Mouse (Mus musculus): ENCODE results near the gene 2210407C18Rik. TPM values are rescaled to one million over a fixed set of nuclear protein-coding genes. Genes with fewer than 3 reads are reported as not detected.
A peak's percentile ranks its signal among the peaks of the same experiment; 100 is the strongest.

The 2210407C18Rik gene
- polyA plus RNA-seq (2015; fragmentation: Nextera tagmentation; extraction: Ambion mirVana), result not detected in 2 replicates

- no peak within 1 kb of the TSS for H3K27ac ChIP-seq (ENCODE audit: low read length)
- no peak for ATAC-seq (replicated peaks; ENCODE audit: extremely low read depth, insufficient read depth, low FRiP score)
- no peaks in the 10 kb centered on the region for H3K9me3 ChIP-seq (replicated peaks; ENCODE audit: control insufficient read depth, low read length)
- 79% methylated on average over 4 of the region's 4 CpGs for WGBS
- no peak within 1 kb of the TSS for H3K4me2 ChIP-seq (ENCODE audit: low read depth, low read length)
- no peak within 1 kb of the TSS for H3K4me3 ChIP-seq (ENCODE audit: low read length)
- no peaks in the 10 kb centered on the region; the same call in 1 of the 2 replicates for H3K4me1 ChIP-seq (ENCODE audit: control insufficient read depth, insufficient read depth, low read length)
- H3K27me3 ChIP-seq (ENCODE audit: control insufficient read depth, insufficient read depth, low read length), result no peaks in the 10 kb centered on the region
- H3K36me3 ChIP-seq (ENCODE audit: control insufficient read depth, insufficient read depth), result no peaks in the 10 kb centered on the region
- no peak within 1 kb of the TSS for H3K9ac ChIP-seq (ENCODE audit: low read length)
These were observed at the start of gene 2210407C18Rik for GRCm38 (mm10) chr11:58615975-58616374. Gene 2210407C18Rik, minus strand, starts transcription at chr11:58616075.

DNA sequence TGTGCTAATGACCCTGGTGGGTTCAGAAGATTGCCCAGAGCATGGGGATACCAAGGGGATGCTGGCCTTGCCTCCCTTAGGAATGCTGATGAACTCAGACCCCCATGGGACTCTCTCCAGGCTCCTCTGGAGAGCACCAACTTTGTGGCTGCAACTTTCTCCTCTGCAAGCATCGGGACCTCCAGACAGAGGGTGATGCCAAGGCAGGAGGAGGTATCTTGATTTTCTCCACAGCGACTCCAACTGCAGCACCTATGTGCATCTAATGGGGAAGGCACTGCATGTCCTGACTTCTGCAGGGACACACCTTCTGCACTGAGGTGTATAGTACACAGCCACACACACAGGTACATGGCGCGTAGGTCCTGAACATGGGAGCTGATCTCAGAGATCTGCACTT is 42.7 kb upstream of the 2210407C18Rik start, which contains the start of gene Olfr322:
Gene Olfr322, plus strand, starts transcription at position 187 of the 400 bp plus-strand sequence.
- Histone ChIP-seq H3K27ac (ENCODE audit: low read length) (no peak within 1 kb of the TSS), H3K4me2 (ENCODE audit: low read depth, low read length) (no peak within 1 kb of the TSS), H3K4me3 (ENCODE audit: low read length) (no peak within 1 kb of the TSS), H3K36me3 (ENCODE audit: control insufficient read depth, insufficient read depth) (no peaks in the 10 kb centered on the region), H3K4me1 (ENCODE audit: control insufficient read depth, insufficient read depth, low read length) (no peaks in the 10 kb centered on the region), H3K27me3 (ENCODE audit: control insufficient read depth, insufficient read depth, low read length) (no peaks in the 10 kb centered on the region), H3K9ac (ENCODE audit: low read length) (no peak within 1 kb of the TSS), H3K9me3 (replicated peaks; ENCODE audit: control insufficient read depth, low read length) (no peaks in the 10 kb centered on the region)
- ATAC-seq (replicated peaks; ENCODE audit: extremely low read depth, insufficient read depth, low FRiP score), result no peak
- WGBS, result 86% methylated on average over 4 of the region's 4 CpGs

GRCm38 (mm10) chr11:58655151-58655550 is 39.3 kb upstream of the 2210407C18Rik start:
- Histone ChIP-seq H3K4me3 (ENCODE audit: low read length) (no peak overlapping the region), H3K4me2 (ENCODE audit: low read depth, low read length) (no peak overlapping the region), H3K27me3 (ENCODE audit: control insufficient read depth, insufficient read depth, low read length) (no peaks in the 10 kb centered on the region), H3K27ac (ENCODE audit: low read length) (no peak overlapping the region), H3K9me3 (replicated peaks; ENCODE audit: control insufficient read depth, low read length) (no peaks in the 10 kb centered on the region), H3K4me1 (ENCODE audit: control insufficient read depth, insufficient read depth, low read length) (no peaks in the 10 kb centered on the region), H3K9ac (ENCODE audit: low read length) (no peak overlapping the region), H3K36me3 (ENCODE audit: control insufficient read depth, insufficient read depth) (no peaks in the 10 kb centered on the region)
- no peak for ATAC-seq (replicated peaks; ENCODE audit: extremely low read depth, insufficient read depth, low FRiP score)
- 81% methylated on average over 3 of the region's 3 CpGs for WGBS

- H3K27me3 ChIP-seq (ENCODE audit: control insufficient read depth, insufficient read depth, low read length), result peaks cover 22% of the 10 kb centered on the region
- no peak overlapping the region for H3K27ac ChIP-seq (ENCODE audit: low read length)
- peaks cover 6% of the 10 kb centered on the region; the same call in 1 of the 2 replicates for H3K4me1 ChIP-seq (ENCODE audit: control insufficient read depth, insufficient read depth, low read length)
- no peak overlapping the region for H3K4me2 ChIP-seq (ENCODE audit: low read depth, low read length)
- H3K4me3 ChIP-seq (ENCODE audit: low read length), result no peak overlapping the region
- no peak overlapping the region for H3K9ac ChIP-seq (ENCODE audit: low read length)
- H3K9me3 ChIP-seq (replicated peaks; ENCODE audit: control insufficient read depth, low read length), result no peaks in the 10 kb centered on the region
- H3K36me3 ChIP-seq (ENCODE audit: control insufficient read depth, insufficient read depth), result no peaks in the 10 kb centered on the region
- WGBS, result 25% methylated on average over 6 of the region's 6 CpGs
- no peak for ATAC-seq (replicated peaks; ENCODE audit: extremely low read depth, insufficient read depth, low FRiP score)
These were observed 27.5 kb upstream of the 2210407C18Rik start for GRCm38 (mm10) chr11:58643350-58643749.

DNA sequence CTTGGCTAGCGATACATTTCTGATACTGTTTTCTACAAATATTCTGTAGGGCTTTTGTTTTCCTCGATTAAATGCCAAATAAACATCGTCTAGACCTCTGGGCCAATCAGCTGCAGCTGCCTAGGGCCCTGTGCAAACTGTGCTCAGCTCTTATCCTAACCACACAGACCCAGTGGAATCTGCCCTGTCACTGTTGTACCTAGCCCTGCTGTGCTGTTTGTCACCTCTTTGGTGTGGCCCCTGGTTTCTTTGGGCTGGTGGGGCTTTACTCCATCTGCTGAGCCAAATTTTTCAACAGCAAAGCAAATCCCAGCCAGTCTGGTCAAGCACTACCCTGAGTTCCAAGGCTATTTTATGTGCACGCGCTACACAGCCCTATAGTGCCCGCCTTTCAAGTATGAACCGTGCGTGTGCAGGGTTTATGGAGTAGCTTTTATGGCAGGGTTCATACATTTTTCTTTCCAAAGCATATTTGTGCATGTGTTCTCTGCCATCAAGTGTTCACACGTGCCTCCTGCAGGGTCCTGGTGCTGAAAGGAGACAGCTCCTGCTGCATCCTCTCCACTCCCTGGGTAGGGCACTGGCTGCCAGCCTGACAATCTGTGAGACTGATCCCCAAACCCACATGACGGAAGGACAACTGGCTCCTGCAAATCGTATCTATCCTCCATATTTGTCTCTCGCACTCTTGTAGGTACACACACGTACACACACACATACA is 25.9 kb upstream of the 2210407C18Rik start:
- H3K4me3 ChIP-seq (ENCODE audit: low read length), result no peak overlapping the region
- peaks cover 26% of the 10 kb centered on the region for H3K27me3 ChIP-seq (ENCODE audit: control insufficient read depth, insufficient read depth, low read length)
- no peak for ATAC-seq (replicated peaks; ENCODE audit: extremely low read depth, insufficient read depth, low FRiP score)
- H3K27ac ChIP-seq (ENCODE audit: low read length), result no peak overlapping the region
- H3K9me3 ChIP-seq (replicated peaks; ENCODE audit: control insufficient read depth, low read length), result no peaks in the 10 kb centered on the region
- H3K36me3 ChIP-seq (ENCODE audit: control insufficient read depth, insufficient read depth), result no peaks in the 10 kb centered on the region
- peaks cover 6% of the 10 kb centered on the region; the same call in 1 of the 2 replicates for H3K4me1 ChIP-seq (ENCODE audit: control insufficient read depth, insufficient read depth, low read length)
- 78% methylated on average over 13 of the region's 13 CpGs for WGBS
- H3K9ac ChIP-seq (ENCODE audit: low read length), result no peak overlapping the region
- H3K4me2 ChIP-seq (ENCODE audit: low read depth, low read length), result no peak overlapping the region

DNA sequence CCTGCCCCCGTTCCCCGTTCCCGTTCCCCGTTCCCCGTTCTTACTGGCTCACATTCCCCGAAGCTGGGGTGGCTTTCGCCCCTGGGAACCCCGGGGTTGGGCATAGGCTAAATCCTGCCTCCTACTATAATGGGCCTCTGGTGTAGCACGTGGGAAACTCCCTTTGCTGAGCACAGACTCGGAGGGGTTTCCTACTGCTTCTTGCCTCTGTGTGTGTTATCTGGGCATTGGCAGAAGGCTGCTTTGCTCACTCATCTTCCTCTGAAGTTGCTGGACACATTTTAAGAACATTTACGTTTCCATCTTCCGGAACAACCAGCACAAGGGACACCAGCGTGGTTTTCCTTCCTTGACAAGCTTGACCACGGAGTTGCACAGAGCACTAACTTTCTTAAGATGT is 25.2 kb upstream of the 2210407C18Rik start:
- no peak overlapping the region for H3K9ac ChIP-seq (ENCODE audit: low read length)
- peaks cover 6% of the 10 kb centered on the region; the same call in 1 of the 2 replicates for H3K4me1 ChIP-seq (ENCODE audit: control insufficient read depth, insufficient read depth, low read length)
- H3K4me3 ChIP-seq (ENCODE audit: low read length), result peak overlapping the region; percentile 37
- H3K9me3 ChIP-seq (replicated peaks; ENCODE audit: control insufficient read depth, low read length), result no peaks in the 10 kb centered on the region
- no peak for ATAC-seq (replicated peaks; ENCODE audit: extremely low read depth, insufficient read depth, low FRiP score)
- no peaks in the 10 kb centered on the region for H3K36me3 ChIP-seq (ENCODE audit: control insufficient read depth, insufficient read depth)
- H3K4me2 ChIP-seq (ENCODE audit: low read depth, low read length), result peak overlapping the region; percentile 73
- WGBS, result 25% methylated on average over 14 of the region's 14 CpGs
- no peak overlapping the region for H3K27ac ChIP-seq (ENCODE audit: low read length)
- H3K27me3 ChIP-seq (ENCODE audit: control insufficient read depth, insufficient read depth, low read length), result peaks cover 26% of the 10 kb centered on the region

DNA sequence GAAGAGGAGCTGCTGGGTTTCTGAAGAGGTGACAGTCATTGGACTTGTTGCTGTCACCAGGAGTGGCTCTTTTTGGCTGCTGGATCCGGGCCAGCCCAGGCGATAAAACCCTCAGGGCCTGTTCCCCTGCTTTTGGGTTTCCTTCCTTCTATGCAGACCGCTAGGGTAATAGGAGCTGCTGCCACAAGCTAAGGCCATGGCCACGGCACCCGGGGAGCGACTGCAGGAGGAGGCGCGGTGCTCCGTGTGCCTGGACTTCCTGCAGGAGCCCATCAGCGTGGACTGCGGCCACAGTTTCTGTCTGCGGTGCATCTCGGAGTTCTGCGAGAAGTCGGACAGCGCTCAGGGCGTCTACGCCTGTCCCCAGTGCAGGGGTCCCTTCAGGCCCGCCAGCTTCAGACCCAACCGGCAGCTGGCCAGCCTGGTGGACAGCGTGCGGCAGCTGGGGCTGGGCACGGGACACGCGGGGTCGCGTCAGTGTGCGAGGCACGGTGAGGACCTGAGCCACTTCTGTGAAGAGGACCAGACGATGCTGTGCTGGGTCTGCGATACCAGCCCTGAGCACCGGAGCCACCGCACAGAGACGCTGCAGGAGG is 24.5 kb upstream of the 2210407C18Rik start, which contains the start of gene Trim58:
Gene Trim58, plus strand, starts transcription at position 194 of the 596 bp plus-strand sequence.
- H3K4me1 ChIP-seq (ENCODE audit: control insufficient read depth, insufficient read depth, low read length), result peaks cover 6% of the 10 kb centered on the region; the same call in 1 of the 2 replicates
- no peaks in the 10 kb centered on the region for H3K36me3 ChIP-seq (ENCODE audit: control insufficient read depth, insufficient read depth)
- no peak within 1 kb of the TSS for H3K27ac ChIP-seq (ENCODE audit: low read length)
- H3K4me3 ChIP-seq (ENCODE audit: low read length), result peak within 1 kb of the TSS; percentile 37
- 2% methylated on average over 34 of the region's 34 CpGs for WGBS
- no peak for ATAC-seq (replicated peaks; ENCODE audit: extremely low read depth, insufficient read depth, low FRiP score)
- H3K9ac ChIP-seq (ENCODE audit: low read length), result peak within 1 kb of the TSS; percentile 2
- peaks cover 26% of the 10 kb centered on the region for H3K27me3 ChIP-seq (ENCODE audit: control insufficient read depth, insufficient read depth, low read length)
- peak within 1 kb of the TSS; percentile 73 for H3K4me2 ChIP-seq (ENCODE audit: low read depth, low read length)
- no peaks in the 10 kb centered on the region for H3K9me3 ChIP-seq (replicated peaks; ENCODE audit: control insufficient read depth, low read length)

GRCm38 (mm10) chr11:58638176-58638701 is 22.4 kb upstream of the 2210407C18Rik start:
- no peak for ATAC-seq (replicated peaks; ENCODE audit: extremely low read depth, insufficient read depth, low FRiP score)
- WGBS, result 66% methylated on average over 7 of the region's 7 CpGs

More at GRCm38 (mm10) chr11:58638176-58638701, 22.4 kb upstream of the 2210407C18Rik start:
- no peak overlapping the region for H3K4me2 ChIP-seq (ENCODE audit: low read depth, low read length)
- no peaks in the 10 kb centered on the region for H3K9me3 ChIP-seq (replicated peaks; ENCODE audit: control insufficient read depth, low read length)
- H3K36me3 ChIP-seq (ENCODE audit: control insufficient read depth, insufficient read depth), result no peaks in the 10 kb centered on the region
- H3K4me1 ChIP-seq (ENCODE audit: control insufficient read depth, insufficient read depth, low read length), result peaks cover 6% of the 10 kb centered on the region; the same call in 1 of the 2 replicates
- H3K9ac ChIP-seq (ENCODE audit: low read length), result no peak overlapping the region
- H3K27me3 ChIP-seq (ENCODE audit: control insufficient read depth, insufficient read depth, low read length), result peaks cover 26% of the 10 kb centered on the region
- no peak overlapping the region for H3K27ac ChIP-seq (ENCODE audit: low read length)
- no peak overlapping the region for H3K4me3 ChIP-seq (ENCODE audit: low read length)

All from heart, embryonic 16.5 days (tissue).